Mouse (Mus musculus) heart, embryonic 15.5 days (tissue): ENCODE results near the gene Xbp1. TPM values are rescaled to one million over a fixed set of nuclear protein-coding genes. Genes with fewer than 3 reads are reported as not detected.
"Not testable (repeated sequence)": the region's sequence is repeated elsewhere in the genome, so short reads cannot be mapped to it uniquely, and the experiment has no call there.

Experiments used
- ATAC-seq: fragments of 200-750 bp; cut with Nextera tagmentation; replicated peaks from 2 replicates; pipeline ENCODE4 v1.8.0; 2017; ENCODE audit warnings: low read depth, moderate TSS enrichment; ENCODE audit not compliant: insufficient number of reproducible peaks, insufficient read depth, low FRiP score
- H3K27ac ChIP-seq: fragments of 300-500 bp; sonication (generic); 2 replicates; pipeline ENCODE4 v1.5.1; 2015; ENCODE audit warnings: mild to moderate bottlenecking, inconsistent platforms
- H3K27me3 ChIP-seq: fragments of 300-500 bp; sonication (generic); 2 replicates; pipeline ENCODE4 v1.6.1; 2015; ENCODE audit warnings: inconsistent platforms
- H3K36me3 ChIP-seq: fragments of 300-500 bp; sonication (generic); 2 replicates; pipeline ENCODE4 v1.6.1; 2015; ENCODE audit warnings: mild to moderate bottlenecking, inconsistent platforms
- H3K4me1 ChIP-seq: fragments of 300-500 bp; sonication (generic); replicated peaks from 2 replicates; pipeline ENCODE4 v1.6.1; 2015; ENCODE audit warnings: inconsistent platforms
- H3K4me2 ChIP-seq: fragments of 300-500 bp; sonication (generic); 2 replicates; pipeline ENCODE4 v1.6.1; 2015; ENCODE audit warnings: inconsistent platforms, mild to moderate bottlenecking, moderate library complexity
- H3K4me3 ChIP-seq: fragments of 300-500 bp; sonication (generic); 2 replicates; pipeline ENCODE4 v1.5.1; 2015; ENCODE audit warnings: mild to moderate bottlenecking, inconsistent platforms
- H3K9ac ChIP-seq: fragments of 300-500 bp; sonication (generic); 2 replicates; pipeline ENCODE4 v1.6.1; 2015; ENCODE audit warnings: mild to moderate bottlenecking, inconsistent platforms
- H3K9me3 ChIP-seq: fragments of 300-500 bp; sonication (generic); replicated peaks from 2 replicates; pipeline ENCODE4 v1.6.1; 2016; ENCODE audit warnings: inconsistent platforms
- WGBS: fragments of 180-500 bp; shearing (Covaris S2); methylation state at CpG from one replicate; pipeline ENCODE4 v1.1.7; 2015; ENCODE audit warnings: mixed read lengths; 5-methylcytosine and 5-hydroxymethylcytosine counted together
- polyA plus RNA-seq: library from polyadenylated mRNA; unstranded; fragments of >200 nt; fragmentation: Nextera tagmentation; extraction: Ambion mirVana; gene quantifications from 2 replicates; pipeline ENCODE4 v1.2.1, GENCODE M21; 2015

Xbp1 gene
- polyA plus RNA-seq, 1 experiment from 2014 or later, result 124 TPM

GRCm38 (mm10) chr11:5505856-5506575 lies 14.4 kb upstream of the Xbp1 start:
- peak; percentile 81 for ATAC-seq
- H3K9ac ChIP-seq, result no peak overlapping the region
- H3K27me3 ChIP-seq, result no peaks in the 10 kb centered on the region

DNA sequence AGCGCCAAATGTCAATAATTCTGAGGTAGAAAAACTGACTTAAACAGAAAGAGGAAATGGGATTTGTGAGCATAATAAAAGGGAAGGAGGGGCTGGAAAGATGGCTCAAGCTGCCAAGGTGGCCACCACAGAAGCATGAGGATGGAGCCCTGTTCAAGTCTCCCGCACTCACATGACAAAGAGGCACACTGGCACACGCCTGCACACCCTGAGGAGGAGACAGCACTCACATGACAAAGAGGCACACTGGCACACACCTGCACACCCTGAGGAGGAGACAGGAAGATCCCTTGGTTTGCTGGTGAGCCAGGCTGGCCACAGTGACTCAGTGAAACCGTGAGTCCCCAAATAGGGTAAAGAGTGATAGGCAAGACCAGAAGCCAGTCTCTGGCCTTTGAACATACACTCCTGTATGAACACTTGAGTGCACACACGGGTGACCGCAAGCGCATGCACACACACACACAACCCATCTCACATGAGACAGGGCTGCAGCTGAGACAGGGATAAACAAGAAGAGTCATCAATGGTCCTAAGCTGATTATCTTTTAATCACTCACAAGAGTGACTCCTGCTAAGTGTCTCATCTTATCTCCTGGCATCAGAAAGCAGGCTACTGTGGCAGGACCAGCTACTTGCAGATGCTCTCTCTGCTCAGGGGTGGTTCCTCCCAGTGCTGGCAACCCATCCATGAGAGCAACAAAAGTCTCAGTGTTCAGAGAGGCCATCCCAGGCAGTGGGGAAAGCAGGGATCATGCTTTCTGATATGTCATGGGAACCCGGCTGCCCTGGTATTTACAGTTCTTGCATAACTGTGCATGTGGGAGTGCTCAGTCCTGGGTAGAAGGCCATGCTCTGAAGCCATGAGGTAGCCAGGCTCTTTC lies 11.0 kb upstream of the Xbp1 start:
- Histone ChIP-seq H3K4me3 (no peak overlapping the region), H3K4me1 (peaks cover 5% of the 10 kb centered on the region; the same call in 1 of the 2 replicates), H3K27ac (peak overlapping the region; percentile 11; the same call in 1 of the 2 replicates), H3K9ac (no peak overlapping the region), H3K36me3 (no peaks in the 10 kb centered on the region), H3K9me3 (no peaks in the 10 kb centered on the region), H3K4me2 (no peak overlapping the region), H3K27me3 (no peaks in the 10 kb centered on the region)
- ATAC-seq, result no peak
- WGBS, result 73% methylated on average over 8 of the region's 8 CpGs

More at GRCm38 (mm10) chr11:5505856-5506575, 14.4 kb upstream of the Xbp1 start:
- Histone ChIP-seq H3K27ac (peak overlapping the region; percentile 52), H3K4me2 (peak overlapping the region; percentile 50), H3K4me1 (peaks cover 5% of the 10 kb centered on the region; the same call in 1 of the 2 replicates), H3K9me3 (no peaks in the 10 kb centered on the region), H3K36me3 (no peaks in the 10 kb centered on the region), H3K4me3 (peak overlapping the region; percentile 29)
- 16% methylated on average over 18 of the region's 18 CpGs for WGBS

- H3K4me3 ChIP-seq, result no peak overlapping the region
- H3K4me2 ChIP-seq, result no peak overlapping the region
- peaks cover 5% of the 10 kb centered on the region; the same call in 1 of the 2 replicates for H3K4me1 ChIP-seq
- ATAC-seq, result no peak
- no peaks in the 10 kb centered on the region for H3K36me3 ChIP-seq
- 50% methylated on average over 5 of the region's 5 CpGs for WGBS
- H3K27me3 ChIP-seq, result no peaks in the 10 kb centered on the region
- H3K9me3 ChIP-seq, result no peaks in the 10 kb centered on the region
- H3K9ac ChIP-seq, result no peak overlapping the region
- H3K27ac ChIP-seq, result peak overlapping the region; percentile 21; the same call in 1 of the 2 replicates
Observed at GRCm38 (mm10) chr11:5510099-5510391, 10.4 kb upstream of the Xbp1 start.

- not testable (repeated sequence) for H3K27me3 ChIP-seq, H3K36me3 ChIP-seq, H3K9ac ChIP-seq, H3K27ac ChIP-seq, H3K4me2 ChIP-seq, H3K4me3 ChIP-seq, H3K4me1 ChIP-seq, ATAC-seq, H3K9me3 ChIP-seq
- 30% methylated on average over 2 of the region's 2 CpGs for WGBS
Observed at GRCm38 (mm10) chr11:5510686-5511085, 9.8 kb upstream of the Xbp1 start.

- Histone ChIP-seq H3K27ac (peak overlapping the region; percentile 9; the same call in 1 of the 2 replicates), H3K4me2 (no peak overlapping the region), H3K36me3 (no peaks in the 10 kb centered on the region), H3K4me1 (no peaks in the 10 kb centered on the region), H3K9ac (no peak overlapping the region), H3K4me3 (no peak overlapping the region), H3K9me3 (no peaks in the 10 kb centered on the region), H3K27me3 (no peaks in the 10 kb centered on the region)
- ATAC-seq, result no peak
- 66% methylated on average over 12 of the region's 12 CpGs for WGBS
Observed at GRCm38 (mm10) chr11:5512099-5512725, 8.2 kb upstream of the Xbp1 start.

DNA sequence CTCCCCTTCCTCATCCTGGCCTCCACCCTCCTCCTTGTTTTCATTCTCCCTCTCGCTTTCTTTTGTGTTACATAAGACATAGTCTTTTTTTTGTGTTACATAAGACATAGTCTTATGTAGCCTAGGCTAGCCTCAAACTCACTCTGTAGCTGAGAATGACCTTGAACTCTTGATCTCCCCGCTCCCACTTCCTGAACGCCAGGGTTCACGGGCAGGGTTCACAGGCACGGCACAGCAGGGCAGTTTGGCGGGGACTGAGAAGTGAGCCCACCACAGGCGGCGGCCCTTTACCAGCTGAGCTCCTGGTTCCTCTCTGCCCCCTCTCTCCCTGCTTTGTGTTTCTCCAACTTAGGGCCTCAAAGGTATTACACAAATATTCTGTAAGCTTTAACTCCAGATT lies 7.5 kb upstream of the Xbp1 start:
- Histone ChIP-seq H3K4me3 (no peak overlapping the region), H3K27ac (no peak overlapping the region), H3K27me3 (no peaks in the 10 kb centered on the region), H3K9me3 (no peaks in the 10 kb centered on the region), H3K9ac (no peak overlapping the region), H3K4me1 (no peaks in the 10 kb centered on the region), H3K36me3 (no peaks in the 10 kb centered on the region), H3K4me2 (no peak overlapping the region)
- no peak for ATAC-seq
- 75% methylated on average over 8 of the region's 8 CpGs for WGBS

- Histone ChIP-seq H3K27me3 (no peaks in the 10 kb centered on the region), H3K36me3 (no peaks in the 10 kb centered on the region), H3K4me3 (no peak overlapping the region), H3K4me1 (no peaks in the 10 kb centered on the region), H3K9ac (no peak overlapping the region), H3K27ac (no peak overlapping the region), H3K4me2 (no peak overlapping the region), H3K9me3 (no peaks in the 10 kb centered on the region)
- 79% methylated on average over 4 of the region's 4 CpGs for WGBS
- no peak for ATAC-seq
Observed at GRCm38 (mm10) chr11:5514091-5514490, 6.4 kb upstream of the Xbp1 start.

DNA sequence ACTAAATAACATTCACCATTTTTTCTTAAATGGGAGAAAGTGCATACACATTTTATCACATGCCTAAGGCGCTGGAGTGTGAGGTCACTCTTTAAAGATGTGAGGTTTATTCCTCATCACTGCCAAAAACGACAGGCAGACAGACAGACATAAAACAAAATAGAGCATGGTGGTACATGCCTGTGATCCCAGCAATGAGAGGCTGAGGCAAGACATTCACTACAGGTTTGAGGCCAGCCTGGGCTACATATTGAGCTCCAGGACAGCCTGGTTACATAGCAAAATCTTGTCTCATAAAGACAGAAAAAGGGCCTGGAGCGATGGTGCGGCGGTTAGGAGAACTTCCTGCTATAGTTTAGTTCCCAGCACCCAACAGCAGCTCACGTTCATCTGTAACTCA lies 5.3 kb upstream of the Xbp1 start:
- H3K4me1 ChIP-seq, result peaks cover 6% of the 10 kb centered on the region
- no peaks in the 10 kb centered on the region for H3K27me3 ChIP-seq
- no peak overlapping the region for H3K4me3 ChIP-seq
- WGBS, result 67% methylated on average over 6 of the region's 6 CpGs
- H3K9me3 ChIP-seq, result no peaks in the 10 kb centered on the region
- no peaks in the 10 kb centered on the region for H3K36me3 ChIP-seq
- H3K9ac ChIP-seq, result no peak overlapping the region
- no peak overlapping the region for H3K4me2 ChIP-seq
- ATAC-seq, result no peak
- H3K27ac ChIP-seq, result no peak overlapping the region

- Histone ChIP-seq H3K4me1 (peaks cover 7% of the 10 kb centered on the region), H3K27me3 (no peaks in the 10 kb centered on the region), H3K4me2 (no peak overlapping the region), H3K27ac (no peak overlapping the region), H3K4me3 (no peak overlapping the region), H3K9ac (no peak overlapping the region), H3K9me3 (no peaks in the 10 kb centered on the region), H3K36me3 (no peaks in the 10 kb centered on the region)
- no peak for ATAC-seq
- 73% methylated on average over 6 of the region's 6 CpGs for WGBS
Observed at GRCm38 (mm10) chr11:5515655-5516054, 4.8 kb upstream of the Xbp1 start.

DNA sequence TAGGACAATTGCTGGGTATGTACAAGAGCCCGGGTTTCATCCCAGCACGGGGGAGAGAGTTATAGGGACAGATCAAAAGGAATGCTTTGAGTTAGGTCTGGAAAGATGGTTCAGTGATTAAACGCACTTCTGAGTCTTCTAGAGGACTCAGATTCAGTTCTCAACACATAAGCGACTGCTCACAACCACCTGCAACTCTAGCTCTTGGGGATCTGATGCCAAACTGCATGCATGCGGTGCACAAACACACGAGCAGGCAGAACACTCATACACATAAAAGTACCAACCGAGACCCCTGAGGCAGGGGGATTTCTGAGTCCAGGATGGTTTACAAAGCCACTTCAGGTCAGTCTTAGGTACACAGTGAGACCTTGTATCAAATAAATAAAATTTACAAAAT lies 4.3 kb upstream of the Xbp1 start:
- WGBS, result 78% methylated on average over 7 of the region's 7 CpGs
- no peak overlapping the region for H3K9ac ChIP-seq
- no peak overlapping the region for H3K4me3 ChIP-seq
- no peak for ATAC-seq
- no peak overlapping the region for H3K27ac ChIP-seq
- H3K9me3 ChIP-seq, result no peaks in the 10 kb centered on the region
- H3K27me3 ChIP-seq, result no peaks in the 10 kb centered on the region
- H3K36me3 ChIP-seq, result no peaks in the 10 kb centered on the region
- H3K4me1 ChIP-seq, result peaks cover 7% of the 10 kb centered on the region
- no peak overlapping the region for H3K4me2 ChIP-seq

- Histone ChIP-seq H3K4me3 (no peak overlapping the region), H3K9me3 (no peaks in the 10 kb centered on the region), H3K4me1 (peaks cover 7% of the 10 kb centered on the region), H3K27me3 (no peaks in the 10 kb centered on the region), H3K9ac (no peak overlapping the region), H3K4me2 (no peak overlapping the region), H3K36me3 (no peaks in the 10 kb centered on the region), H3K27ac (no peak overlapping the region)
- no peak for ATAC-seq
- 90% methylated on average over 14 of the region's 14 CpGs for WGBS
Observed at GRCm38 (mm10) chr11:5516617-5517016, 3.8 kb upstream of the Xbp1 start.
